Mouse (Mus musculus) gastrocnemius, adult 2 months (tissue): ENCODE measurements around the gene Slc52a3. TPM values are rescaled to one million over a fixed set of nuclear protein-coding genes. Genes with fewer than 3 reads are reported as not detected.

Experiments
- DNase-seq: peaks from one replicate; pipeline ENCODE4 v3.0.0; 2022
- H3K27ac ChIP-seq: fragments of 200-600 bp; 2 replicates; pipeline ENCODE4 v1.8.1; 2022; ENCODE audit warnings: mild to moderate bottlenecking
- H3K4me3 ChIP-seq: fragments of 200-600 bp; 2 replicates; pipeline ENCODE4 v1.8.1; 2022; ENCODE audit warnings: mild to moderate bottlenecking, moderate library complexity
- CTCF ChIP-seq: fragments of 200-600 bp; IDR thresholded peaks from 2 replicates; pipeline ENCODE4 v1.8.1; 2022; ENCODE audit warnings: antibody characterized with exemption, mild to moderate bottlenecking, moderate library complexity
- intact Hi-C: fragments of 180-260 bp; cut with DNase I; formaldehyde crosslinking; loops from one replicate; pipeline ENCODE4 v1.15.1; 2025
- total RNA-seq, 2 experiments: library from RNA; stranded (reverse); gene quantifications; 2 replicates each; pipeline ENCODE4 v1.2.3; 2021

Gene Slc52a3
- total RNA-seq, 2 experiments from 2014 or later, result 0.69 to 1.6 TPM

- Histone ChIP-seq H3K4me3 (peak overlapping the region; percentile 32), H3K27ac (peak overlapping the region; percentile 83)
- intact Hi-C loops, result no loop called here
- DNase-seq, result peak; percentile 93
- TF ChIP-seq CTCF, result no peak
Measured at GRCm38 (mm10) chr2:151977689-151978440, 18.4 kb upstream of the Slc52a3 start.

DNA sequence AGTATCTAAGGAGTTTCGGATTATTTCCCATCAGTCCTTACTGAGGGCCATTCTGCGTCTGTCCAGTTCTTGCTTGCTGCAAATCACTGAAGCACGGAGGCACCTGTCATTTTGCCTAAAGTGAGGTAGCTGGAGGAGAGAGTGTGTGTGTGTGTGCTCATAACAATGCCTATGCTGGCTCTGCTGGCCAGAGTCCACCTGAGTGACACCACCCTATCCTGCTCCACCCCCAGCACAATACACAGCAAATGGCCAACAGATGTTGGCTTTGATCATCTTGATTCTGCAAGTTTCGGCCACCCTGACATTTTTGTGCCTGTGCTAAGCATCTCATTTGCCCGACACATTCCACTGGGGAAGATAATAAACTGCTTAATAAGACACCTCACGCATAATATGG is 17.8 kb upstream of the Slc52a3 start:
- intact Hi-C loops, result no loop called here
- DNase-seq, result peak; percentile 43
- TF ChIP-seq CTCF, result no peak
- H3K27ac ChIP-seq, result peak overlapping the region; percentile 83
- H3K4me3 ChIP-seq, result peak overlapping the region; percentile 76

DNA sequence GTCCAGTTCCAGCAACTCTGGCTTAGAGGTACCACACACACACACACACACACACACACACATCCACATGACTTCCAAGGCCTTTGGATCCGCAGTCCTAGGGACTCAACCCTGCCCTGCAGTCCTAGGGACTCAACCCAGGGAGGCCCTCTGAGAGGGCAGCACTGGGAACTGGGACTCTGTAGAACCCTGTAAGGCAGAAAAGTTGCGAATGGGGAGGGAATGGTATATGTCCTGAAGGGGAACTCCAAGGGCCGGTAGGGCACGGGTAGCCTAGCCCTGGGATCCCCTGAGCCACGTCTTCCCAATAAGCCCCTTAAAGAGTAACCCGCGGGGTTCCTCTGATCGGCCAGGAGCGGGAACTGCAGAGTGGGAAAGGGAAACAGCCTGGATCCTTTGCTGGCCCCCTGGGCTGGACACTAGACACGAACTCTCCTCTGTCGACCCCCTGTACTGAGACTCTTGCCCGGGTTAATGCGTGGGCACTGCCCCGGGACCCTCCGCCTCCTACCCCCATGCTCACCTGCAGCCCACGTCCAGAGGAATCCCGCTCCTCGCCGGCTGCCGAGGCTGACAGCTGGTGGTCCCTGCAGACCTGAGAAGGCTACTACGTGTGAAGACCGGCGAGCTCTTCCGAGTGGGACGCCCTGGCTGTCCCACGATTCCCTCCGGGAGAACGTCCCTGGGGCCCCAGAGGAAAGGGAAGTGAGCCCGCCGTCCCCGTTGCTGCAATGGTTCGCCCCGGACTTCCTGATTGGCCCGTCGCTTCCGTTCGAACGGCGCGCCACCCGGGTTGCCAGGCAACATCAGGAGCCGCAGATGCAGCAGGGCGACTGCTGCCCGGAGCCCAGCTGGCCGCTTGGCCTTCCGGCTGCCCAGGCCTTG is 16.6 kb upstream of the Slc52a3 start, which contains the start of gene Fam110a:
Gene Fam110a, minus strand, starts transcription at position 750 of the 885 bp plus-strand sequence.
- intact Hi-C loops, result loop anchor here (2.0 kb wide), 1 partner anchor 15 kb away; no protein-coding TSS in a partner anchor
- Histone ChIP-seq H3K4me3 (peak within 1 kb of the TSS; percentile 76), H3K27ac (peak within 1 kb of the TSS; percentile 83)
- no peak for TF ChIP-seq CTCF
- peak; percentile 96 for DNase-seq

DNA sequence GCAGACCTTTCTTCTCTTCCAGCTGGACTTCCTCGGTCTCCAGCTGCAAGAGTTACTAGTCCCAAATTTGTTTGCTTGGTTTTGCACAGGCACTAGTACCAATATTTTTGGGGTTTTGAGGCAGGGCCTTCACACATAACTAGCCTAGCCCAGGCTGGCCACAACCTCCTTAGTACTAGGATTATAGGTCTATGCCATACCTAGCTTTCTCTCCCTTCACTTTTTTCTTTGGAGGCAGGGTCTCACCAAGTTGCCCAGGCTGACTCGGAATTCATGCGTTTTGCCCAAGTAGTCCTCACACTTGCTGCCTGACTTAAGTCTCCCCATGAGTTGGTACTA is 16.0 kb upstream of the Slc52a3 start:
- no peak for TF ChIP-seq CTCF
- intact Hi-C loops, result loop anchor here (2.0 kb wide), 1 partner anchor 14 kb away; no protein-coding TSS in a partner anchor
- peak overlapping the region; percentile 76 for H3K4me3 ChIP-seq
- peak overlapping the region; percentile 83 for H3K27ac ChIP-seq
- DNase-seq, result no peak

GRCm38 (mm10) chr2:151981268-151981667 is 15.0 kb upstream of the Slc52a3 start:
- peak; percentile 5 for DNase-seq
- no peak overlapping the region for H3K27ac ChIP-seq
- no peak for TF ChIP-seq CTCF
- intact Hi-C loops, result loop anchor here (2.0 kb wide), 1 partner anchor 14 kb away; no protein-coding TSS in a partner anchor
- H3K4me3 ChIP-seq, result no peak overlapping the region

DNA sequence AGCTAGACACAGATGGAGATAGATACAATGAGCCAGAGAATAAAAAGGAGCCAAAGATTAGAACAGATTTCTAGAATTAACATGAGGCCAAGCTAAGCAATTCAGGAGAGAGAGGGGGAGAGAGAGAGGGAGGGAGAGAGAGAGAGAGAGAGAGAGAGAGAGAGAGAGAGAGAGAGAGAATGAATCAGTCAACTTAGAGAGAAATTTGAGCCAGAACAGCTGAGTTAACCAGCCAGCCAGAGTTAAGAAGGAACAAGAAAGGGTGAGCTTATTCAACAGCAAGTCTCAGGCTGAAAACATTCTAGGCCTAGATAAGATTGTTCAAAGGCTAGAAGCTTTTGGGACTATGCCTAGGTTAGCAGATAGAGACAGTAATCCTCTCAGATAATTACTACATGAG is 13.8 kb upstream of the Slc52a3 start:
- no peak overlapping the region for H3K4me3 ChIP-seq
- intact Hi-C loops, result no loop called here
- no peak overlapping the region for H3K27ac ChIP-seq
- TF ChIP-seq CTCF, result no peak
- DNase-seq, result peak; percentile 4

GRCm38 (mm10) chr2:151984019-151984418 is 12.3 kb upstream of the Slc52a3 start:
- Histone ChIP-seq H3K4me3 (no peak overlapping the region), H3K27ac (peak overlapping the region; percentile 48)
- DNase-seq, result peak; percentile 28
- TF ChIP-seq CTCF, result no peak
- intact Hi-C loops, result no loop called here

GRCm38 (mm10) chr2:151985426-151986172 is 10.7 kb upstream of the Slc52a3 start:
- no peak for TF ChIP-seq CTCF
- intact Hi-C loops, result no loop called here
- H3K27ac ChIP-seq, result peak overlapping the region; percentile 48
- no peak overlapping the region for H3K4me3 ChIP-seq
- DNase-seq, result peak; percentile 14

DNA sequence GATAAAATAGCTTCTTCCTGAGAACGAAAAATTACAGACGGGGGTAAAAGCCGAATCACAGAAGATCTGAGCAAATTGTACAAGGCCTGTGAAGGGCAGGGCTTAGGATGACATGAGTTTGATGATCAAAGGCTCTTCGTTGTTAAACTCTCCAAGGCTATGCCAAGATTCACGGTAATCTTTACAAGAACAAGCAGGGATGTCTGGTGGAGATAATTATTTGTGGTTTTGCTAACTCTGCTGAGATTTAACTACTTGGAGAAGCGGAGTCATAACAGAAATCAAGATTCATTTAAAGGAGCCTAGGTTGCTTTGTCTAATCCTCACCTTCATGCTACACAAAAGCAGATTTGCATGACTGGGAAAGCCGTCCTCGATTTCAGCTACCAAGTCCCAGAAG is 9.4 kb upstream of the Slc52a3 start:
- no peak overlapping the region for H3K27ac ChIP-seq
- no peak overlapping the region for H3K4me3 ChIP-seq
- TF ChIP-seq CTCF, result no peak
- DNase-seq, result no peak
- intact Hi-C loops, result no loop called here

GRCm38 (mm10) chr2:151988978-151989377 is 7.3 kb upstream of the Slc52a3 start:
- Histone ChIP-seq H3K27ac (no peak overlapping the region), H3K4me3 (no peak overlapping the region)
- no peak for DNase-seq
- TF ChIP-seq CTCF, result no peak
- intact Hi-C loops, result no loop called here

DNA sequence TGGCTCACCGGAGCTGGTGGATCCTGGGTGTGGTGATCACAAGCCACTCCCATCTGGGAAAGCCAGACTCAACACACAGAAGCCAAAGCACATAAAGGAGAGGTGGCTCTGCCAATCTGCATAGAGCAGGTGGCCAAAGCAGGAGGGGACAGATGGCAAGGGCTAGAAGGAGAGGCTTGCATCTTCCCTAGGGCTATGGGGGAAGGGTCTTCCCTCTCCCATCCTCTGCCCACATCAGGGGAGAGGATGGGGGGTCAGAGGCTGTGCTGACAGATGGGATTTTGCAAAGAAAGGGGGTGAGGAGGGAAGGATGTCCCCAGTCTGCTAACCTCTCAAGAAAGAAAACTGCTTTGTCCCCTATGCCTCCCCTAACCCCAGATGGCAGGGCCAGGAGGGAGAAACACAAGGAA is 5.3 kb upstream of the Slc52a3 start:
- Histone ChIP-seq H3K4me3 (no peak overlapping the region), H3K27ac (no peak overlapping the region)
- TF ChIP-seq CTCF, result no peak
- peak; percentile 10 for DNase-seq
- intact Hi-C loops, result no loop called here

GRCm38 (mm10) chr2:151991446-151991845 is 4.9 kb upstream of the Slc52a3 start:
- Histone ChIP-seq H3K27ac (no peak overlapping the region), H3K4me3 (no peak overlapping the region)
- peak; percentile 12 for DNase-seq
- TF ChIP-seq CTCF, result no peak
- intact Hi-C loops, result no loop called here
